Mouse (Mus musculus): Measurements from ENCODE around the gene Gm49425. TPM values are rescaled to one million over a fixed set of nuclear protein-coding genes. Genes with fewer than 3 reads are reported as not detected.

Gm49425 gene
- polyA plus RNA-seq, 2 experiments = 0.23 to 0.45 TPM

GRCm38 (mm10) chr15:101482056-101482455 lies 35.0 kb downstream of the Gm49425 start:
- 0 out of 2 replicates have a peak, but pooled peaks cover 4% of the 10 kb centered on the region for H3K4me1 ChIP-seq (ENCODE audit: control insufficient read depth, insufficient read depth, low read length)
- 47% methylated on average over 4 of the region's 4 CpGs for WGBS
- H3K9me3 ChIP-seq (ENCODE audit: control insufficient read depth, low read length) = no peaks in the 10 kb centered on the region
- H3K36me3 ChIP-seq (ENCODE audit: control insufficient read depth, insufficient read depth, low read length) = no peaks in the 10 kb centered on the region
- H3K4me2 ChIP-seq (replicated peaks; ENCODE audit: low read depth, low read length, severe bottlenecking) = no peak overlapping the region
- no peak for TF ChIP-seq POLR2A (IDR thresholded peaks at IDR 0.05; ENCODE audit: borderline replicate concordance, extremely low read depth, insufficient read depth, insufficient read length)
- H3K4me3 ChIP-seq (replicated peaks; ENCODE audit: low read length) = no peak overlapping the region
- no peak overlapping the region for H3K27ac ChIP-seq (replicated peaks; ENCODE audit: low read depth, low read length)
- DNase-seq (ENCODE audit: low spot score) (no peak), ATAC-seq (ENCODE audit: low FRiP score, low read depth) (no peak)
- H3K27me3 ChIP-seq (ENCODE audit: control insufficient read depth, insufficient read depth, low read length) = peaks cover 9% of the 10 kb centered on the region; the same call in 1 of the 2 replicates
- no peak overlapping the region for H3K9ac ChIP-seq (ENCODE audit: low read depth, low read length, severe bottlenecking)

GRCm38 (mm10) chr15:101479666-101480060 lies 37.4 kb downstream of the Gm49425 start:
- ATAC-seq (ENCODE audit: low FRiP score, low read depth) (no peak), DNase-seq (ENCODE audit: low spot score) (no peak)
- TF ChIP-seq POLR2A (IDR thresholded peaks at IDR 0.05; ENCODE audit: borderline replicate concordance, extremely low read depth, insufficient read depth, insufficient read length) = no peak
- peak overlapping the region; percentile 24 for H3K4me3 ChIP-seq (replicated peaks; ENCODE audit: low read length)
- no peak overlapping the region for H3K27ac ChIP-seq (replicated peaks; ENCODE audit: low read depth, low read length)
- WGBS = 32% methylated on average over 11 of the region's 11 CpGs
- no peak overlapping the region for H3K9ac ChIP-seq (ENCODE audit: low read depth, low read length, severe bottlenecking)
- H3K4me2 ChIP-seq (replicated peaks; ENCODE audit: low read depth, low read length, severe bottlenecking) = peak overlapping the region; percentile 48
- H3K9me3 ChIP-seq (ENCODE audit: control insufficient read depth, low read length) = no peaks in the 10 kb centered on the region
- H3K36me3 ChIP-seq (ENCODE audit: control insufficient read depth, insufficient read depth, low read length) = no peaks in the 10 kb centered on the region
- H3K27me3 ChIP-seq (ENCODE audit: control insufficient read depth, insufficient read depth, low read length) = peaks cover 9% of the 10 kb centered on the region; the same call in 1 of the 2 replicates
- H3K4me1 ChIP-seq (ENCODE audit: control insufficient read depth, insufficient read depth, low read length) = 0 out of 2 replicates have a peak, but pooled peaks cover 4% of the 10 kb centered on the region

DNA sequence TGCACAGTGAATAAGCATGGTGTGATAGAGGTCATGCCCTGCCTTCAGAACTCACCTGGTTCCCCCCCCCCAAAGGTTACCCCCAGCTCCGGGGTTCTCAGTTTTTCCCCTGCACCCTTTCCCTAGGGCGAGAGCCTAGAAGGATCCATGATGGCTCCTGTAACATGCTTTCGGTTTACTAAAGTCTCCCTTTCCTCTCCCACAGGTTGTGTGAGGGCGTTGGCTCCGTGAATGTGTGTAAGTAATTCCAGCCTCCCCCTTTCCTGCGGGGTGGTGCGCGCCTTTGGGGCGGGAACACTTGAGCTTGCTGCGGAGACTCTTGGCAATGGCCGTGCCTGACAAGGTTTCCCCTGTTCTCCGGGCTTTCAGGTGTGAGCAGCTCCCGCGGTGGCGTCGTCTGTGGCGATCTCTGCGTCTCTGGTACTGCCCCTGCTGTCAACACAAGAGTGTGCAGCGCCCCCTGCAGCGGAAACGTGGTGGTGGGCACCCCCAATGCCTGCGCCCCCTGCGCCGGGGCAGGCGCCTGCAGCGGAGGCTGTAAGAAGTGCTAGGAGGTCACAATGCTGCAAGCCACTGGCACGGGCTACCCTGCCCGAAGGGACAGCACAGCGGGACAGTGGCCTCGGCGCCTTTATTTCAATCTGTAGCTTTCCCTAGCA lies 37.9 kb downstream of the Gm49425 start:
- TF ChIP-seq POLR2A (IDR thresholded peaks at IDR 0.05; ENCODE audit: borderline replicate concordance, extremely low read depth, insufficient read depth, insufficient read length) = no peak
- Histone ChIP-seq H3K4me1 (ENCODE audit: control insufficient read depth, insufficient read depth, low read length) (0 out of 2 replicates have a peak, but pooled peaks cover 4% of the 10 kb centered on the region), H3K27me3 (ENCODE audit: control insufficient read depth, insufficient read depth, low read length) (peaks cover 9% of the 10 kb centered on the region; the same call in 1 of the 2 replicates), H3K9ac (ENCODE audit: low read depth, low read length, severe bottlenecking) (no peak overlapping the region; the same call in 1 of the 2 replicates), H3K4me2 (replicated peaks; ENCODE audit: low read depth, low read length, severe bottlenecking) (peak overlapping the region; percentile 48), H3K9me3 (ENCODE audit: control insufficient read depth, low read length) (no peaks in the 10 kb centered on the region), H3K4me3 (replicated peaks; ENCODE audit: low read length) (peak overlapping the region; percentile 24), H3K36me3 (ENCODE audit: control insufficient read depth, insufficient read depth, low read length) (no peaks in the 10 kb centered on the region), H3K27ac (replicated peaks; ENCODE audit: low read depth, low read length) (no peak overlapping the region)
- 11% methylated on average over 31 of the region's 31 CpGs for WGBS
- DNase-seq (ENCODE audit: low spot score) = peak; percentile 28
- ATAC-seq (ENCODE audit: low FRiP score, low read depth) = no peak

- no peaks in the 10 kb centered on the region for H3K27me3 ChIP-seq (ENCODE audit: control insufficient read depth, insufficient read depth, low read length)
- no peak for TF ChIP-seq POLR2A (IDR thresholded peaks at IDR 0.05; ENCODE audit: borderline replicate concordance, extremely low read depth, insufficient read depth, insufficient read length)
- H3K36me3 ChIP-seq (ENCODE audit: control insufficient read depth, insufficient read depth, low read length) = no peaks in the 10 kb centered on the region
- H3K27ac ChIP-seq (replicated peaks; ENCODE audit: low read depth, low read length) = no peak within 1 kb of the TSS
- H3K9me3 ChIP-seq (ENCODE audit: control insufficient read depth, low read length) = no peaks in the 10 kb centered on the region
- no peak within 1 kb of the TSS for H3K4me2 ChIP-seq (replicated peaks; ENCODE audit: low read depth, low read length, severe bottlenecking)
- no peak for ATAC-seq (ENCODE audit: low FRiP score, low read depth)
- no peaks in the 10 kb centered on the region for H3K4me1 ChIP-seq (ENCODE audit: control insufficient read depth, insufficient read depth, low read length)
- 19% methylated on average over 10 of the region's 10 CpGs for WGBS
- peak; percentile 66 for DNase-seq (ENCODE audit: low spot score)
- H3K4me3 ChIP-seq (replicated peaks; ENCODE audit: low read length) = no peak within 1 kb of the TSS
- H3K9ac ChIP-seq (ENCODE audit: low read depth, low read length, severe bottlenecking) = no peak within 1 kb of the TSS
Measured at GRCm38 (mm10) chr15:101472952-101473528, 44.0 kb downstream of the Gm49425 start, which contains the start of gene Krt86. TSS of gene Krt86 (plus strand) at chr15:101473478.

- Histone ChIP-seq H3K27me3 (ENCODE audit: control insufficient read depth, insufficient read depth, low read length) (no peaks in the 10 kb centered on the region), H3K9me3 (ENCODE audit: control insufficient read depth, low read length) (no peaks in the 10 kb centered on the region), H3K4me2 (replicated peaks; ENCODE audit: low read depth, low read length, severe bottlenecking) (no peak overlapping the region), H3K9ac (ENCODE audit: low read depth, low read length, severe bottlenecking) (no peak overlapping the region), H3K36me3 (ENCODE audit: control insufficient read depth, insufficient read depth, low read length) (no peaks in the 10 kb centered on the region), H3K27ac (replicated peaks; ENCODE audit: low read depth, low read length) (no peak overlapping the region), H3K4me3 (replicated peaks; ENCODE audit: low read length) (no peak overlapping the region), H3K4me1 (ENCODE audit: control insufficient read depth, insufficient read depth, low read length) (no peaks in the 10 kb centered on the region)
- no peak for TF ChIP-seq POLR2A (IDR thresholded peaks at IDR 0.05; ENCODE audit: borderline replicate concordance, extremely low read depth, insufficient read depth, insufficient read length)
- no peak for ATAC-seq (ENCODE audit: low FRiP score, low read depth)
- no peak for DNase-seq (ENCODE audit: low spot score)
- WGBS = 81% methylated on average over 4 of the region's 4 CpGs
Measured at GRCm38 (mm10) chr15:101469093-101469492, 48.0 kb downstream of the Gm49425 start.

Small RNA genes within 50 kb of the gene (microRNA-seq; reads per million reads assigned to microRNA genes)
- not detected for gene Gm44393

Other genes with a start within 250 kb of the Gm49425 start
- gene Atg101, start 233.0 kb downstream of the Gm49425 start, polyA plus RNA-seq (2012; rRNA removed) = 42.9 and 47.2 TPM in 2 replicates
- gene Atg101, start 233.0 kb downstream of the Gm49425 start, polyA plus RNA-seq (2014; fragmentation: Nextera tagmentation; extraction: Ambion mirVana) = 53.3 and 56.0 TPM in 2 replicates
- gene 6030408B16Rik, start 224.0 kb downstream of the Gm49425 start, polyA plus RNA-seq (2012; rRNA removed) = 1.0 and 2.2 TPM in 2 replicates
- 0.74 and 1.8 TPM in 2 replicates for gene 6030408B16Rik, start 224.0 kb downstream of the Gm49425 start, polyA plus RNA-seq (2014; fragmentation: Nextera tagmentation; extraction: Ambion mirVana)
- gene Krt80, start 147.1 kb downstream of the Gm49425 start, polyA plus RNA-seq (2012; rRNA removed) = 3.3 and 3.6 TPM in 2 replicates
- gene Krt80, start 147.1 kb downstream of the Gm49425 start, polyA plus RNA-seq (2014; fragmentation: Nextera tagmentation; extraction: Ambion mirVana) = 3.8 TPM in 2 replicates
- gene Krt7, start 106.2 kb downstream of the Gm49425 start, polyA plus RNA-seq (2012; rRNA removed) = 13.8 and 19.3 TPM in 2 replicates
- 26.7 and 29.7 TPM in 2 replicates for gene Krt7, start 106.2 kb downstream of the Gm49425 start, polyA plus RNA-seq (2014; fragmentation: Nextera tagmentation; extraction: Ambion mirVana)
- 0.73 and 1.5 TPM in 2 replicates for gene Krt87, start 78.5 kb downstream of the Gm49425 start, polyA plus RNA-seq (2012; rRNA removed)
- 0.61 and 0.89 TPM in 2 replicates for gene Krt87, start 78.5 kb downstream of the Gm49425 start, polyA plus RNA-seq (2014; fragmentation: Nextera tagmentation; extraction: Ambion mirVana)
- gene Krt88, start 69.5 kb downstream of the Gm49425 start, polyA plus RNA-seq (2012; rRNA removed) = 0.15 TPM in 1 of 2 replicates, not detected in the other
- not detected in 2 replicates for gene Krt88, start 69.5 kb downstream of the Gm49425 start, polyA plus RNA-seq (2014; fragmentation: Nextera tagmentation; extraction: Ambion mirVana)
- not detected in 2 replicates for gene Krt81, start 53.5 kb downstream of the Gm49425 start, polyA plus RNA-seq (2012; rRNA removed)
- not detected in 2 replicates for gene Krt81, start 53.5 kb downstream of the Gm49425 start, polyA plus RNA-seq (2014; fragmentation: Nextera tagmentation; extraction: Ambion mirVana)
- 0.15 TPM in 1 of 2 replicates, not detected in the other for gene Krt86, start 43.8 kb downstream of the Gm49425 start, polyA plus RNA-seq (2012; rRNA removed)
- 0.10 TPM in 1 of 2 replicates, not detected in the other for gene Krt86, start 43.8 kb downstream of the Gm49425 start, polyA plus RNA-seq (2014; fragmentation: Nextera tagmentation; extraction: Ambion mirVana)
- gene Krt83, start 25.7 kb downstream of the Gm49425 start, polyA plus RNA-seq (2012; rRNA removed) = 0.06 TPM in 1 of 2 replicates, not detected in the other
- gene Krt83, start 25.7 kb downstream of the Gm49425 start, polyA plus RNA-seq (2014; fragmentation: Nextera tagmentation; extraction: Ambion mirVana) = not detected in 2 replicates
- gene Krt84, start 15.6 kb upstream of the Gm49425 start, polyA plus RNA-seq (2012; rRNA removed) = 0.92 and 1.8 TPM in 2 replicates
- gene Krt84, start 15.6 kb upstream of the Gm49425 start, polyA plus RNA-seq (2014; fragmentation: Nextera tagmentation; extraction: Ambion mirVana) = 4.8 and 8.1 TPM in 2 replicates
- not detected in 2 replicates for gene Krt82, start 33.4 kb upstream of the Gm49425 start, polyA plus RNA-seq (2012; rRNA removed)
- gene Krt82, start 33.4 kb upstream of the Gm49425 start, polyA plus RNA-seq (2014; fragmentation: Nextera tagmentation; extraction: Ambion mirVana) = not detected in 2 replicates
- 0.06 and 0.08 TPM in 2 replicates for gene Krt90, start 45.7 kb upstream of the Gm49425 start, polyA plus RNA-seq (2012; rRNA removed)
- 0.07 and 0.10 TPM in 2 replicates for gene Krt90, start 45.7 kb upstream of the Gm49425 start, polyA plus RNA-seq (2014; fragmentation: Nextera tagmentation; extraction: Ambion mirVana)
- gene Krt75, start 56.6 kb upstream of the Gm49425 start, polyA plus RNA-seq (2012; rRNA removed) = 0.52 and 0.70 TPM in 2 replicates
- gene Krt75, start 56.6 kb upstream of the Gm49425 start, polyA plus RNA-seq (2014; fragmentation: Nextera tagmentation; extraction: Ambion mirVana) = 0.93 and 0.96 TPM in 2 replicates
- not detected in 2 replicates for gene Gm5414, start 110.9 kb upstream of the Gm49425 start, polyA plus RNA-seq (2012; rRNA removed)
- gene Gm5414, start 110.9 kb upstream of the Gm49425 start, polyA plus RNA-seq (2014; fragmentation: Nextera tagmentation; extraction: Ambion mirVana) = not detected in 2 replicates
- gene Gm5478, start 130.1 kb upstream of the Gm49425 start, polyA plus RNA-seq (2012; rRNA removed) = not detected in 2 replicates
- gene Gm5478, start 130.1 kb upstream of the Gm49425 start, polyA plus RNA-seq (2014; fragmentation: Nextera tagmentation; extraction: Ambion mirVana) = not detected in 2 replicates
- not detected in 2 replicates for gene Krt6b, start 163.0 kb upstream of the Gm49425 start, polyA plus RNA-seq (2012; rRNA removed)
- gene Krt6b, start 163.0 kb upstream of the Gm49425 start, polyA plus RNA-seq (2014; fragmentation: Nextera tagmentation; extraction: Ambion mirVana) = not detected in 2 replicates
- 5.0 and 8.0 TPM in 2 replicates for gene Krt6a, start 177.0 kb upstream of the Gm49425 start, polyA plus RNA-seq (2012; rRNA removed)
- gene Krt6a, start 177.0 kb upstream of the Gm49425 start, polyA plus RNA-seq (2014; fragmentation: Nextera tagmentation; extraction: Ambion mirVana) = 14.0 and 26.5 TPM in 2 replicates
- 322 and 422 TPM in 2 replicates for gene Krt5, start 195.6 kb upstream of the Gm49425 start, polyA plus RNA-seq (2012; rRNA removed)
- 204 and 215 TPM in 2 replicates for gene Krt5, start 195.6 kb upstream of the Gm49425 start, polyA plus RNA-seq (2014; fragmentation: Nextera tagmentation; extraction: Ambion mirVana)
- 0.03 and 0.04 TPM in 2 replicates for gene Krt71, start 225.8 kb upstream of the Gm49425 start, polyA plus RNA-seq (2012; rRNA removed)
- gene Krt71, start 225.8 kb upstream of the Gm49425 start, polyA plus RNA-seq (2014; fragmentation: Nextera tagmentation; extraction: Ambion mirVana) = not detected in 2 replicates

Data from limb, embryonic 14.5 days (tissue).